Mouse (Mus musculus) lung, postnatal 0 days (tissue): ENCODE measurements around the gene Ldb3. TPM values are rescaled to one million over a fixed set of nuclear protein-coding genes. Genes with fewer than 3 reads are reported as not detected.
A peak's percentile ranks its signal among the peaks of the same experiment; 100 is the strongest.

Source experiments
- ATAC-seq: fragments of 200-750 bp; cut with Nextera tagmentation; 2 replicates; pipeline ENCODE4 v1.8.0; 2017; ENCODE audit warnings: moderate library complexity
- DNase-seq: peaks from one replicate; pipeline ENCODE4 v3.0.0-alpha.2; 2016; ENCODE audit warnings: low spot score
- H3K27ac ChIP-seq: fragments of 300-500 bp; sonication (generic); 2 replicates; pipeline ENCODE4 v1.5.1; 2014; ENCODE audit warnings: antibody characterized with exemption, mild to moderate bottlenecking, low read length, mixed read lengths
- H3K27me3 ChIP-seq: fragments of 300-500 bp; sonication (generic); replicated peaks from 2 replicates; pipeline ENCODE4 v1.6.1; 2014; ENCODE audit warnings: low read length, mixed read lengths; ENCODE audit not compliant: insufficient read depth
- H3K36me3 ChIP-seq: fragments of 300-500 bp; sonication (generic); 2 replicates; pipeline ENCODE4 v1.6.1; 2014; ENCODE audit warnings: low read length, mixed read lengths; ENCODE audit not compliant: insufficient read depth
- H3K4me1 ChIP-seq: fragments of 300-500 bp; sonication (generic); 2 replicates; pipeline ENCODE4 v1.6.1; 2014; ENCODE audit warnings: antibody characterized with exemption, low read depth, low read length, mixed read lengths; ENCODE audit not compliant: insufficient read depth
- H3K4me2 ChIP-seq: fragments of 300-500 bp; sonication (generic); replicated peaks from 2 replicates; pipeline ENCODE4 v1.6.1; 2014; ENCODE audit warnings: low read depth, mild to moderate bottlenecking, low read length, moderate library complexity, mixed read lengths
- H3K4me3 ChIP-seq: fragments of 300-500 bp; sonication (generic); 2 replicates; pipeline ENCODE4 v1.5.1; 2014; ENCODE audit warnings: low read depth, low read length
- H3K9ac ChIP-seq: fragments of 300-500 bp; sonication (generic); replicated peaks from 2 replicates; pipeline ENCODE4 v1.6.1; 2014; ENCODE audit warnings: low read depth, mild to moderate bottlenecking
- H3K9me3 ChIP-seq: fragments of 300-500 bp; sonication (generic); 2 replicates; pipeline ENCODE4 v1.6.1; 2016; ENCODE audit warnings: low read length, mixed read lengths
- CTCF ChIP-seq: IDR thresholded peaks from 2 replicates; pipeline ENCODE4 v1.5.1; 2016; ENCODE audit warnings: antibody characterized with exemption, mild to moderate bottlenecking
- EP300 ChIP-seq: IDR thresholded peaks from 2 replicates; pipeline ENCODE4 v1.6.1; 2016; ENCODE audit warnings: antibody characterized with exemption, mild to moderate bottlenecking, control low read depth
- WGBS: fragments of 180-500 bp; shearing (Covaris S2); extraction: QIAGEN DNeasy Blood & Tissue Kit; methylation state at CpG from one replicate; pipeline ENCODE4 v1.1.7; 2014; 5-methylcytosine and 5-hydroxymethylcytosine counted together
- polyA plus RNA-seq: library from polyadenylated mRNA; unstranded; fragments of >200 nt; fragmentation: Nextera tagmentation; extraction: Ambion mirVana; gene quantifications from 2 replicates; pipeline ENCODE4 v1.2.1, GENCODE M21; 2015

Ldb3 gene
- polyA plus RNA-seq, 1 experiment from 2014 or later = 2.6 TPM

DNA sequence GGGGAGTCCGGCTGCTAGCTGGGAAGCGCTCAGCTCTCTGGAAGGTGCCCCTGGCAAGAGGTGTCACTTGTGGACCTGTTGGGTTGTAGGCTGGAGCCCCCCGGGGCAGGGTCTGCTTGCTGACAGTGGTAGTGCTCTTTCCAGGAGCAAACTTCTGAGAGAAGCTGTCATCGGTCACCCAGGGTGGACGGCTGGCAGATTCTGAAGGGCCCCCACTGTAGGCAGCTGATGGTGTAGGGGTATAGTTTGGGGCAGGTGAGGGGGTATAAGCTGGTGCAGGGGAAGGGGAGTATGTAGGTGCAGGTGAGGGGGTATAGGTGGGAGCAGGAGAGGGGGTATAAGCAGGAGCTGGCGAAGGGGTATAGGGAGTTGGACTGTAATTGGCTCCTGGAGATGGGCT lies 44.5 kb downstream of the Ldb3 start:
- H3K36me3 ChIP-seq = no peaks in the 10 kb centered on the region
- TF ChIP-seq EP300 (no peak), CTCF (no peak)
- no peak for ATAC-seq
- no peak overlapping the region for H3K4me3 ChIP-seq
- no peaks in the 10 kb centered on the region for H3K9me3 ChIP-seq
- H3K4me2 ChIP-seq = no peak overlapping the region
- WGBS = 85% methylated on average over 6 of the region's 6 CpGs
- no peak overlapping the region for H3K27ac ChIP-seq
- no peaks in the 10 kb centered on the region for H3K27me3 ChIP-seq
- DNase-seq = no peak
- H3K9ac ChIP-seq = no peak overlapping the region
- H3K4me1 ChIP-seq = no peaks in the 10 kb centered on the region

DNA sequence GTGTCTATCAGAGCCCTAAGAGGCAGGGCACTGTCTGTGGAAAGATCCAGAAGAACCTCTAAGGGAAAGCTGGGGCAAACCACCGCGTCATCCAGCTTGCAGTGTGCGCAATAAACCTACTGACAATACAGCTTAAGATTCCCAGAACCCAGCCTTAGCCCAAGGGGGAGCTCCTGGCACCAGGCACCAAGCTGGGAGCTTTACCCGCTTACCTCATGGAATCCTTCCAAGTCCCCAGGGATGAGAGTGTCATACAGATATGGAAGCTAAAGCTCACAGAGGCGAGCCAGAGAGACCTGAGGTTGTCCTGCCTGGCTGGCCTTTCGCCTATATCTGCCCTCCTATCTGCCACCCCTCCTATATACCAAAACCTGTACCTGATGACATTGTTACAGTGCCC lies 44.9 kb downstream of the Ldb3 start:
- Histone ChIP-seq H3K4me3 (no peak overlapping the region), H3K9me3 (no peaks in the 10 kb centered on the region), H3K36me3 (no peaks in the 10 kb centered on the region), H3K4me1 (no peaks in the 10 kb centered on the region), H3K27ac (no peak overlapping the region), H3K9ac (no peak overlapping the region), H3K27me3 (no peaks in the 10 kb centered on the region), H3K4me2 (no peak overlapping the region)
- TF ChIP-seq CTCF = no peak
- no peak for TF ChIP-seq EP300
- 70% methylated on average over 6 of the region's 6 CpGs for WGBS
- ATAC-seq (no peak), DNase-seq (no peak)

DNA sequence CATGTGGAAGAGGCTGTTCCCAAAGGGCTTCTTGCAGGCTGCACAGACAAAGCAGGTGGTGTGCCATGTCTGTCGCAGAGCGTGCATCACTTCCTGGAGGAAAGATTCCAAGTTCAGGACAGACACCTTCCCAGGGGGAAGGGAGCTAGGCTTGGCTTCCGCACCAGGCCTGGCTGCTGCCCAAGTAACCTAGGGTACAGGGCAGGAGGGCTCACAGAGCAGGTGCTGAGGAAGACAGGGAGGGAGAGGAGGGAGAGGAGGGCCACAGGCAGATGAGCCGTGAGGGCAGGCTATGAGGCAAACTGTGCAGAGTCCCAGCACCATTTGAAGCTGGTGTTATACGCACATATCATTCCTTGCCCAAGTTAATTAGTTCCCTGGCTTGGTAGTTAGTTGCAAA lies 46.6 kb downstream of the Ldb3 start:
- WGBS = 75% methylated on average over 5 of the region's 5 CpGs
- H3K36me3 ChIP-seq = no peaks in the 10 kb centered on the region
- TF ChIP-seq CTCF (no peak), EP300 (no peak)
- no peak overlapping the region for H3K4me3 ChIP-seq
- H3K4me1 ChIP-seq = no peaks in the 10 kb centered on the region
- no peak overlapping the region for H3K27ac ChIP-seq
- H3K27me3 ChIP-seq = no peaks in the 10 kb centered on the region
- no peak overlapping the region for H3K4me2 ChIP-seq
- ATAC-seq (no peak), DNase-seq (no peak)
- H3K9me3 ChIP-seq = no peaks in the 10 kb centered on the region
- H3K9ac ChIP-seq = no peak overlapping the region

DNA sequence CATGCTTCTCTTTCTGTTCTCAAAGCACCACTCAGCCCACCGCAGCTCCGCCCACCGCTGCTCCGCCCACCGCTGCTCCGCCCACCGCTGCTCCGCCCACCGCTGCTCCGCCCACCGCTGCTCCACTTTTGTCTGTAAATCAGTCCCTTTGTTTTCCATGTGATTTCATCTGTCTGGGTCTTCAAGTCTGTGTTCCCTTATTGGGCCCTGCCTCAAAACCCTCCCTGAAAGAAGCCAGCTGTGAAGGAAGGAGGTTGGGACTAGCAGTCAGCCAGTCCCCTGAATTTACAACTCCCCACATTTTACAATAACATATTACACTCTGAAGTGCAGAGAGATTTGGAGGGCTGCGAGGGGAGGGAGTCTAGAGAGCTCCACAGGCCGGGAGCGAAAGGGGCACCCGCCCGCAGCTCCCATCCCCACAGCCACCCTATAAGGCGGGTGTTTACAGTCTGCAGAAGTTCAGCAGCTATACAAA lies 47.8 kb downstream of the Ldb3 start:
- no peak overlapping the region for H3K4me3 ChIP-seq
- 8% methylated on average over 15 of the region's 17 CpGs for WGBS
- H3K27ac ChIP-seq = peak overlapping the region; percentile 51
- TF ChIP-seq CTCF = no peak
- TF ChIP-seq EP300 = no peak
- H3K4me2 ChIP-seq = peak overlapping the region; percentile 33
- no peaks in the 10 kb centered on the region for H3K9me3 ChIP-seq
- peak; percentile 80 for ATAC-seq
- H3K27me3 ChIP-seq = no peaks in the 10 kb centered on the region
- H3K36me3 ChIP-seq = no peaks in the 10 kb centered on the region
- DNase-seq = peak; percentile 79
- H3K9ac ChIP-seq = no peak overlapping the region
- no peaks in the 10 kb centered on the region for H3K4me1 ChIP-seq

DNA sequence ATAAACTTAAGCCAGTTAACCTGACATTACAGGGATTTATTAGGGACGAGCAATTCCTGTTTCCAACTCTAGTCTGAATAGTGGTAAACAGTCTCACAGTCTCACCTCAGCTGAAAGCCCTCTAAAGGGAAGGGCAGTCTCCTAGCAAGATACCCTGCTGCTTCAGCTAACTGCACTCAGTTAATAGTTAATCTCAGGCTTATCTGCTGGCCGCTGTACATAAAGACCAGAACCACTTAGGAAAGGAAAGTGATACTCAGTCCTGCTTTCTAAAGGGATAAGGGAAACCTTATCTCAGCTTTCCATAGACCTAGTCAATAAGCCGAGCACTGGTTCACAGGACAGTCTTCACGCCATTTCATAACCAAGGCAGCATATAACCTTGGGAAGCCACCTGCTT lies 52.6 kb downstream of the Ldb3 start:
- ATAC-seq (no peak; the same call in 1 of the 2 replicates), DNase-seq (no peak)
- H3K9me3 ChIP-seq = no peaks in the 10 kb centered on the region
- H3K4me1 ChIP-seq = no peaks in the 10 kb centered on the region
- no peaks in the 10 kb centered on the region for H3K36me3 ChIP-seq
- H3K27ac ChIP-seq = no peak overlapping the region
- H3K9ac ChIP-seq = no peak overlapping the region
- TF ChIP-seq EP300 = no peak
- no peak for TF ChIP-seq CTCF
- 34% methylated on average over 4 of the region's 4 CpGs for WGBS
- no peak overlapping the region for H3K4me2 ChIP-seq
- H3K4me3 ChIP-seq = no peak overlapping the region
- H3K27me3 ChIP-seq = no peaks in the 10 kb centered on the region

DNA sequence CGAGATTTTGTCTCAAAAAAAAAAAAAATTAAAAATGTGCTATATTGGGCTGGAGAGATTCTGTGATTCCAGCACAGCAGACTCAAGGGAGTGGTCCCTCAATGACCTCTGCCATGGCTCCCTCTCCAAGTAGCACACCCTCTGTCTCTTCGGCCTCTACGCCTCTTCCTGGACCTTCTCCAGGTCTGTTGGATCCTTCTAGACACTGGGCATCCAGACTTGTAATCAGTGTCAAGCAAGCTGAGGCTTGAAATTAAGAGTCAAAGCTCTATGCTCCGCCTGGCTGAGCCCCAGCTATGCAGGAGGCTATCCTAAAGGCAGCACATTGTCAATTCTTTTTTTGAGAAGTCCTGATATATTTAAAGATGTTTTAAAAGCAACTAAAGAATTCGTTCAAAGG lies 54.9 kb downstream of the Ldb3 start:
- no peak overlapping the region for H3K4me2 ChIP-seq
- 59% methylated on average over 5 of the region's 5 CpGs for WGBS
- H3K9me3 ChIP-seq = no peaks in the 10 kb centered on the region
- H3K27me3 ChIP-seq = no peaks in the 10 kb centered on the region
- TF ChIP-seq EP300 (no peak), CTCF (no peak)
- ATAC-seq = no peak
- DNase-seq = no peak
- H3K4me3 ChIP-seq = no peak overlapping the region
- H3K9ac ChIP-seq = no peak overlapping the region
- H3K36me3 ChIP-seq = no peaks in the 10 kb centered on the region
- no peaks in the 10 kb centered on the region for H3K4me1 ChIP-seq
- no peak overlapping the region for H3K27ac ChIP-seq

DNA sequence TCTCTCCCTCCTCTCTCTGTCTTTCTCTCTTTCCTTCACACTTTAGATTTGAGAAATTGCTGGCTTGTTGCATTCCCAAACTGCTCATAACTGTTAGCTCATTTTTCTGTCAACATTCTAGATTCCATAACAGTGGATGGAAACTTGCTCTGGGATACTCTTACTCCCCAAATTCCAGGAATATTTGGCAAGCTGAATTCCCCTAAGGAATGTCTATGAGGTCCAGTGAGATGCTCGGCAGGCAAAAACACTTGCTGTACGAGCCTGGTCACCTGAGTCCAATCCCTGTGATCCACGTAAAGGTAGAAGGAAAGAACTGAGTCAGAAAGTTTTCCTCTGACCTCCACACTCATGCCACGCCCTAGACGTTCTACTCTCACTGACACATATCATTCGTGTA lies 55.9 kb downstream of the Ldb3 start:
- H3K9ac ChIP-seq = no peak overlapping the region
- peak; percentile 56 for DNase-seq
- H3K9me3 ChIP-seq = no peaks in the 10 kb centered on the region
- H3K27me3 ChIP-seq = no peaks in the 10 kb centered on the region
- no peak overlapping the region for H3K4me3 ChIP-seq
- no peaks in the 10 kb centered on the region for H3K36me3 ChIP-seq
- H3K27ac ChIP-seq = no peak overlapping the region
- 54% methylated on average over 6 of the region's 6 CpGs for WGBS
- no peak overlapping the region for H3K4me2 ChIP-seq
- H3K4me1 ChIP-seq = no peaks in the 10 kb centered on the region
- no peak for TF ChIP-seq CTCF
- TF ChIP-seq EP300 = peak; percentile 85
- ATAC-seq = peak; percentile 72
